Mouse (Mus musculus): ENCODE measurements around the gene Vps39. TPM values are rescaled to one million over a fixed set of nuclear protein-coding genes. Genes with fewer than 3 reads are reported as not detected.

The Vps39 gene
- 10 to 100 TPM; 59.3 to 66.2 TPM for total RNA-seq (2021)
- long read RNA-seq, experiment 1, full-length matches to known transcripts, result 28 of 51 reads
- long read RNA-seq, experiment 1, partial matches to known transcripts, result 4 of 51 reads
- long read RNA-seq, experiment 1, other reads (novel, unspliced or antisense), result 19 of 51 reads
- long read RNA-seq, experiment 2, full-length matches to known transcripts, result 39 of 56 reads
- long read RNA-seq, experiment 2, partial matches to known transcripts, result 2 of 56 reads
- long read RNA-seq, experiment 2, other reads (novel, unspliced or antisense), result 15 of 56 reads

- DNase-seq (ENCODE audit: low spot score in 2 of 2), result peak; percentile 81 to 89
Observed at GRCm38 (mm10) chr2:120352682-120353646, at the start of gene Vps39. Vps39 (minus strand) TSS chr2:120353137.

- no peak for DNase-seq (ENCODE audit: low spot score in 2 of 2)
Observed at GRCm38 (mm10) chr2:120397951-120398350, 45.0 kb upstream of the Vps39 start.

- no peak for DNase-seq (ENCODE audit: low spot score in 2 of 2)
Observed at GRCm38 (mm10) chr2:120392406-120392805, 39.5 kb upstream of the Vps39 start.

DNA sequence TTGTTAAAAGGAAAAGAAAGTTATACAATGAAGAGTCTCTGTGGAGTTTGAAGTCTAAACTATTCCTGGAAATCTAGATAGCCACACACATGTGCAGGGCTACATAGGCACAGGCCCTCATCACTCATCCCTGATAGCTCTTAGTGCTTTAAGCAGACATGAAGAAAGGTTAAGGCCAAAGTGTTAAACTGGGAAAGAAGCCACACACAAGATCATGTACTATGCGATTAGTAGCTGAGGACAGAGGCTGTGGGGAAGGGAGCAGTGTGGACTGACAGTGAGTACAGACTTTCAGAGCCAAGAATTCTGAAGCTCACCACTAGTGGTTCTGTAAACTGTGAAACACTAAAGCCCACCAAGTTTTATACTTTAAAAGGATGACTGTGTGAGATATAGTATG, 38.0 kb upstream of the Vps39 start:
- DNase-seq (ENCODE audit: low spot score in 2 of 2), result no peak

- DNase-seq (ENCODE audit: low spot score in 2 of 2), result no peak
Observed at GRCm38 (mm10) chr2:120389376-120389775, 36.4 kb upstream of the Vps39 start.

GRCm38 (mm10) chr2:120387291-120387690, 34.4 kb upstream of the Vps39 start:
- no peak for DNase-seq (ENCODE audit: low spot score in 2 of 2)

GRCm38 (mm10) chr2:120386264-120386663, 33.3 kb upstream of the Vps39 start:
- DNase-seq (ENCODE audit: low spot score in 2 of 2), result no peak

GRCm38 (mm10) chr2:120373858-120374257, 20.9 kb upstream of the Vps39 start:
- no peak for DNase-seq (ENCODE audit: low spot score in 2 of 2)

GRCm38 (mm10) chr2:120367416-120368207, 14.7 kb upstream of the Vps39 start:
- no peak for DNase-seq (ENCODE audit: low spot score in 2 of 2)

- DNase-seq (ENCODE audit: low spot score in 2 of 2), result no peak
Observed at GRCm38 (mm10) chr2:120366501-120366900, 13.6 kb upstream of the Vps39 start.

- DNase-seq (ENCODE audit: low spot score in 2 of 2), result no peak
Observed at GRCm38 (mm10) chr2:120360425-120360824, 7.5 kb upstream of the Vps39 start.

GRCm38 (mm10) chr2:120351321-120351720, 1.6 kb downstream of the Vps39 start:
- no peak for DNase-seq (ENCODE audit: low spot score in 2 of 2)

DNA sequence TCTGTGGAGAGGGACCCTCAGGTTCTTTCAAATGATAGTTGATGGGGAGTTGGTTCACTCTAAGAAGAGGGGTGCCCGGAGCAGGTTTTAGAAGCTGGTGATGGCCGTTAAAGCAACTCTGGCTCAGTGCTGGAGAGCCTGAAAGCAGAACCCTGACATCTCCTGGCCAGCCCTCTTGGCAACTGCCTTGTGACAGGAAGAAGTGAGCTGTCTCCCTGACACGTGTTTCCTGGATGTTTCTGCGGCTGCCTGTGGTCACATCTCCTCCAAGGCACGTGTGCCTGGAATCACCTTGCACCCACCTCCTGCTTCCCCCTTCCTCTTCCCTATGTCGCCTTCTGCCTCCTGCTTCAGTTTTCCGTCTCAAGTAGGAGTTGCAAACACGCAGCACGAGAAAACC, 4.8 kb downstream of the Vps39 start:
- peak in 1 of 2 experiments; percentile 19 for DNase-seq (ENCODE audit: low spot score in 2 of 2)

GRCm38 (mm10) chr2:120341741-120342140, 11.2 kb downstream of the Vps39 start:
- no peak for DNase-seq (ENCODE audit: low spot score in 2 of 2)

GRCm38 (mm10) chr2:120337886-120338285, 15.1 kb downstream of the Vps39 start:
- DNase-seq (ENCODE audit: low spot score in 2 of 2), result no peak

GRCm38 (mm10) chr2:120331575-120331974, 21.4 kb downstream of the Vps39 start:
- no peak for DNase-seq (ENCODE audit: low spot score in 2 of 2)

GRCm38 (mm10) chr2:120315077-120315476, 37.9 kb downstream of the Vps39 start:
- no peak for DNase-seq (ENCODE audit: low spot score in 2 of 2)

DNA sequence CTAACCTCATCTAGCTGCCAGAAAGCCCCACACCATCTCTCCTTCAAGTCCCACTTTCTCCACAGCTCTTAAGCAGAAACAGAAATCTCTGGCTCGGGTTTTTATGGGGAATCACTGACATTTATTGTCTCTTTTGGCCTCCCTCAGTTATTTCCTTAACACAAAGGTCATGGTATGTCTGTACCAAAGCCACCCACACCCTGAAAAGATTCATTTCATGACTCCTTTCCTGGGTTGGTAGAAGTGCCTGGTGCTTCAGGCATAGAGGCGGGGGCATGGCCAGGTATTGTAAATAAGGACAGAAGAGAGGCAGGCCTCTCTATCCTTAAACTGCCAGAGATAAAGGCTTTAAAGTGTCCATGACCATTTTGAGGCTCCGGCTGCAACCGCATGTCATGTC, 38.5 kb downstream of the Vps39 start:
- no peak for DNase-seq (ENCODE audit: low spot score in 2 of 2)

DNA sequence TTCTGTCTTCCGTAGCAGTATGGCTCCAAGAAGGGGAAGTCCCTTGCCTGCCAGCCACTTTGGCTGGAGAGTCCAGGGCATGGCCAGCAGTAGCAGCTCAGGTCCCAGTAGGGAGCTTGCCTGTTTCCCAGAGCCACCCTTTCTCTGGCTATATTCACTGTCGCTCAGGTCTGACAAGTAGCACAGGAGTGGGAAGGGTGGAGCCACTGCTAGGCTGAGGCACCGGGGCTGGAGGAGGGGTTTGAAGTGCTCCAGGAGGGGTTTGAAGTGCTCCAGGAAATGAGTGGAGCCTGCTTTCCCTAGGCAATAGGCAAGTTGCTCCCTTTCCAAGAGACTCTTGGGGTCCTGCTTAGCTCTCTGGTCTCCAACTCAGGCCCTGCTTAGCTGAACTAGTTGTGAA, 39.0 kb downstream of the Vps39 start, which contains the start of gene Pla2g4f:
Pla2g4f (minus strand) TSS at position 190 of the 400 bp plus-strand sequence.
- no peak for DNase-seq (ENCODE audit: low spot score in 2 of 2)

DNA sequence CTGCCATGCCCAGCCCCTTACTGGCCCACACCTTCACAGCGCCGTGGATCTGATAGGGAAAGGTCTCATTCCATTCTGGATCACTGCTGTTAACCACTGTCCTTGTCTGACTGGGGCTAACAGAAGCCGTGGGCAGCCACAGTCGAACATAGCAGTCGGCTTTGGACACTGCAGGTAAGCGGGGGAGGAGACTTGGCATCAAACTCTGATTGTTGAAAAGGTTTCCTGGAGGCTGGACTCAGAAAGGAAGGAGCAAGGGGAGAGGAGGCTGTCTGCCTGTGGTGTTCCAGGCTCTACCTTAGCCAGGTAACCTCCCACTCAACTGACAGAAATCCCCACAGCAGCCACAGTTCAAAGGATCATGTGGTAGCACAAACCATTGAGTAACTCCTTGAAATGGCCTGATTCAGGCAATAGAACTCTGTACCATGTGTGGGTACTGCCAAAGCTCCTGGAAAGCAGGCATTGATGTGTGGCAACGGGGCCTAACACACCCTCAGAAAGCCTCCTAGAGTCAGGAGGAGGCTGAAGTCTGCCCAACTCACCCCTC, 40.6 kb downstream of the Vps39 start:
- no peak for DNase-seq (ENCODE audit: low spot score in 2 of 2)

DNA sequence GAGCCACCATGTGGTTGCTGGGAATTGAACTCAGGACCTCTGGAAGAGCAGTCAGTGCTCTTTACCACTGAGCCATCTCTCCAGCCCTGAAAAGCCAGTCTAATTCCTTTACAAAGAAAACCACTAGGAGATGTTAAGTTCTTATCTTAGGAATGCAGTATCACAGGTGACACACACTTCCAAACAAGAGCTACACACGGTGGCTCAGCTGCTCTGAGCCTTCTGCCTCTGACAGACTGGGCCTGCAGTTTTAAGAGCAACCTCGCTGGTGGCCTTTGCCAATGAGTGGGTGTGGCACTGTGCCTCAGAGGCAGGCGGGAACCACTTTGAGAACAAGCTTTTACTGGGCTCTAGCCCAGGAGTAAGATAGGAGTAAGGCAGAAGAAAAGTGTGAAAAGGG, 48.8 kb downstream of the Vps39 start:
- no peak for DNase-seq (ENCODE audit: low spot score in 2 of 2)
